Mouse (Mus musculus) urinary bladder, adult 2 months (tissue): ENCODE measurements around the gene Erich3. TPM values are rescaled to one million over a fixed set of nuclear protein-coding genes. Genes with fewer than 3 reads are reported as not detected.
"Not testable (repeated sequence)": the region's sequence is repeated elsewhere in the genome, so short reads cannot be mapped to it uniquely, and the experiment has no call there.

Experiments
- DNase-seq: peaks from one replicate; pipeline ENCODE4 v3.0.0; 2022; ENCODE audit warnings: low spot score
- polyA plus RNA-seq: library from polyadenylated mRNA; depleted of rRNA; stranded (reverse); fragments of >200 nt; gene quantifications from 2 replicates; pipeline ENCODE4 v1.2.3, GENCODE M21; 2012; rRNA removed

Gene Erich3
- polyA plus RNA-seq = 0.03 and 0.04 TPM in 2 replicates

DNA sequence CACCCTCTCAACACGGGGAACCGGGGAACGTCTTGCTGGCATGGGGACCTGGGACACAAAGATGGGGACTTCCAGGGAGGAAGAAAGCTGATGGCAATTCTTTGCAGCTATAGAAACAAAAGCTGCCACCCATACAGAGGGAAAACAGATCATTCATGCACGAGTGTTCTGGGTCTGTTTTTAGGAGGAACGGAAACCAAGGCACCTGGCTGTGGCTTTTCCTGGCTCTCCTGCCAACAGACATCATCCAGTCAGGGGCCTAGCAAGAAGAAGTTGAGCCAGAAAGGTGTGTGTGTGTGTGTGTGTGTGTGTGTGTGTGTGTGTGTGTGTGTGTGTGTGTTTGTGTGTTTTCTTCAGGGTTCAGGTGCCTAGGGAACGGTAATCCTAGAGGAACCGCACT is at the start of gene Erich3:
Gene Erich3 (plus strand): TSS at position 315 of the 400 bp plus-strand sequence.
- no peak for DNase-seq

- DNase-seq = no peak
Observed at GRCm38 (mm10) chr3:154614771-154615170, 48.9 kb upstream of the Erich3 start.

- DNase-seq = no peak
Observed at GRCm38 (mm10) chr3:154615304-154615703, 48.4 kb upstream of the Erich3 start.

DNA sequence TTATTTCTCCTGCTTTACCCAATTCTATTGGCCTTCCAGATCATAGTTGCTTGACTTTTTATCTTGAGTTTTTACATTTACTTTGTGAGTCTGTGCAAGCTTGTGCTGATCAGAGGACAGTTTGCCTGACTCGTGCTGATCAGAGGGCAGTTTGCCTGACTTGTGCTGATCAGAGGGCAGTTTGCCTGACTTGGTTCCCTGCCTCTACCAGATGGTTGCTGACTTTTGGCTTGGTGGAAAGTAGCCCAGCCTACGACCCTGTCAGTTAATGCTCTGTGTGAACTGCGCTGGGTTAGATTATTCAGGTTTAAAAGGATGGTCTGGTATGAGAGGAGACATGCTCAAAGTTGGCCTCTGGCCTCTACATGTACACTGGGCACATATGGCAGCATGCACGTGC is 47.6 kb upstream of the Erich3 start:
- DNase-seq = no peak

- no peak for DNase-seq
Observed at GRCm38 (mm10) chr3:154628284-154628683, 35.4 kb upstream of the Erich3 start.

GRCm38 (mm10) chr3:154631281-154631680 is 32.4 kb upstream of the Erich3 start:
- DNase-seq = not testable (repeated sequence)

- DNase-seq = no peak
Observed at GRCm38 (mm10) chr3:154633091-154633490, 30.6 kb upstream of the Erich3 start.

- no peak for DNase-seq
Observed at GRCm38 (mm10) chr3:154646638-154647442, 16.8 kb upstream of the Erich3 start.

GRCm38 (mm10) chr3:154647443-154647780 is 16.2 kb upstream of the Erich3 start:
- no peak for DNase-seq

DNA sequence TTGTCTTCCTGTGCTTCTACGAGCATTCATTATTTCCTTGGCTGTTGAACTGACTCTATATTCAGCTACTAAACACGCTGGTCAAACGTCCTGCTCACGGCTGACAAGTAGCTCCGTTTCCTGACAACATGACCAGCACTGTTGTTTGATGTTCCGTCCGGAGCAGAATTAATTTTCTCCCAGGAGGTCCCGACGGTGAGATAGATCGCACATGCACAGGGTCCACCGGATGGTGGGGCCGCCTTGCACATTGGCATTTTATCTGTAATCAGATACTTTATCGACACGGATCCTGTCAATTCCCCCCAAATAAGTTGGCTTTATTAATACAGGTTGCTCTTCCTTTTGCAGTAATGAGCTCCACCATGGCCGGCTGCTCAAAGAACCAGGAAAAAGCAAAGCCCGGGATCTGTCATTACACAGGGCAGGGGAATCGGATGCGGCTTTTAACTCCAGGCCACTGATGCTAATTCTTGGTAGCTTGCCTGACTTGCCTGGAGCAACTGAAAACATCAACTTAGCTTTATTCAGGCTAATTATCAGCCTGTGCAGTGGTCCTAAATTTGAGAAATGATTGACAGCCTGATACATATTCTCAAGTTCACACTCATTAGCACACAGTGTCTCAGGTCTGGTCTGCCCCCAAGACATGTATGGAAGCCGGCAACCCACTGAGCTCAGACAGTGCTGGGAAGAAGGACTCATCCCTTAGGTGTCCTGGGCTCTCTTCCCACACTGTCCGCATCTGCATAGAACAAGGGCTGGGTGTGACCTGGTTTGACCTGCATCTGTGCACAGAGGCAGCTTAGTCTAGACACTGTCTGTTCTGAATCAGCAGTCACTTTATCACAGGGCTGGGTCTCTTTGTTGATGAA is 14.0 kb upstream of the Erich3 start:
- DNase-seq = no peak

- DNase-seq = no peak
Observed at GRCm38 (mm10) chr3:154651192-154651821, 12.4 kb upstream of the Erich3 start.

DNA sequence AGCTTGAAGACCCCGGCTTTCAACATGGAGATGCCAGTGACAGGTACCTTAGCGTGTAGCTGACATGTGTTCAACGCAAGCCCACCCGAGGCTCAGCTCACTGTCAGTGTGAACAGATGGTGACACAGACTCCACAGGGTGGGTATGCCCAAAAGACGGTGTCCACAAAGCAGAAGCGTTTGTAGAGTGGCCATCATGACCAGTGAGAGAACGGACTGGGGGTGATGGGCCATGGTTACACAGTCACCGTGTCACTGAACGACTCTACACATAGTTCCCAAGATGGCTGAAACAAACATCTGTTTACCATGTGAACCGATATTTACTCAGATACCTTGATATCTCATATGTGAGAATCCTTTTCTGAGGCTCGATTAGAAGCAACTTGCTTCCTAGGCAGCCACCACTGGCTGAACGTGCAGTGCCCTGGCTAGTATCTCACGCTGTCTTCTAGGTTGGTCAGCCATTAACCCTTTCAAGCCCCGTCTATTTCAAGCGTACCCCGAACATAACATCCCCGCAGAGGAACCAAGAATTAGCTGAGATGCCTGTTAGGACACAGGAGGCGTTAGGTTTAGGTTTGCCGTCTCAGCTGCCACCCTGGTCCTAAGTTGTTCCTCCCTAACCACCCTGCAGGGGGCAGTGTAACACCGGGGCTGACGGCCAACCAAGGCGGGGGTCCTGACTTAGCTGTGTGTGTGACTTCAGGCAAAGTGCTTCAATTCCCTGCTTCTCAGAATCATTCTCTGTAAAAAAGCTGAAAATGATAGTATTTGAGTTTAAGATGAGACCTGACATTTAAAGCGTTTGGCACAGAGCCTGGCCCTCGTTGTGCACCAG is 10.9 kb upstream of the Erich3 start:
- DNase-seq = no peak

DNA sequence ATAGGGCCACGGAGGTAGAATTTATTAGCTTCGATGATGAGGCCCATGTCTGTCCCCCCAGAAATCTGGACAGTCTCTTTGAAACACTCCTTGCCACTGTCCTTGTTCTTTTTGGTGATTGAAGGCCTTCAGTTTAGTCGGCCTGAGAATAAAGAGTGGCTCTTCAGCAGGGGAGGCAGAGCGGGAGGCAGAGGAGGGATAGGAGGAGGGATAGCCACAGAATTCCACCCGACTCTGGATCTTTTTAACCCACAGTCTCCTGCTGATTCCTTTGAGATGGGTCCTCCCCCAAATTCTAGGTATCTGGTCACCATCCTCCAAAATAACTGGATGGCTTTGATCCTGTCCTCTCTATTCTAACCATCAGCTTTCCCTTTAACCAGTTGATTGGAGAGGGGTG is 10.2 kb upstream of the Erich3 start:
- DNase-seq = no peak

DNA sequence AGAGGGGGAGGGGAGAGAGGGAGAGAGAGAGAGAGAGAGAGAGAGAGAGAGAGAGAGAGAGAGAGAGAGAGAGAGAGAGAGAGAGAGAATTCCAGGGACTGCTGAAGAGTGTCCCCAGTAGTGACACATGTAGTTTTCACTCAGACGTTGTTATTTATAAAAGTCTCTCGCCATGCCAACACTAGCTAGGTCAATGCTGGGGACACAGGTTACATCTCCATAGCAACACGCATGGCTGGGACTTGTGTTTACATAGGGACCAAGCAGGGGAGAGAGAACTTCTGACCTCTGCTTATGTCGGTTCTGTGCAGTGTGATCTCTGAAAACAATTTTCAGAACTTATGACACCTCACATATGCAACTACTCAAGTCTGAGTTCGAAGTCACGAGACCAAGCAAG is 9.4 kb upstream of the Erich3 start:
- no peak for DNase-seq

GRCm38 (mm10) chr3:154654901-154655300 is 8.8 kb upstream of the Erich3 start:
- DNase-seq = no peak

DNA sequence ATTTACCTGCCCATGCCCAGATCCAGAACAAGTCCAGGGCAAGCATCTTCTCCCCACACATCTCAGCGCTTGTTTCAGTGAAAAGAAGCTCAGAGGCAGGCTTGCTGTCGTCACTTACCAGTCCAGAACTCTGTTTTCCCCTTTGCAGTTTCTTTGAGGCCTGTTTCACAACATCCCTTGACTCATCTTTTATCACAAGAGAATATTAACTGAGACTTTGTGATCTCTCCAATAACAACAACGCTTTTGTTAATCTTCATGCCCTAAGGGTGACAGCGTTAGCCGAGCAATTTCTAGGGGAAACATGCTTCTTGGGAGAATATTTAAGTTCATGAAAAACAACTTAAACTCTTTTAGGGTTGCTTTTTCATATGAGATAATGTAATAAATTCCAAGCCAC is 7.9 kb upstream of the Erich3 start:
- DNase-seq = no peak

DNA sequence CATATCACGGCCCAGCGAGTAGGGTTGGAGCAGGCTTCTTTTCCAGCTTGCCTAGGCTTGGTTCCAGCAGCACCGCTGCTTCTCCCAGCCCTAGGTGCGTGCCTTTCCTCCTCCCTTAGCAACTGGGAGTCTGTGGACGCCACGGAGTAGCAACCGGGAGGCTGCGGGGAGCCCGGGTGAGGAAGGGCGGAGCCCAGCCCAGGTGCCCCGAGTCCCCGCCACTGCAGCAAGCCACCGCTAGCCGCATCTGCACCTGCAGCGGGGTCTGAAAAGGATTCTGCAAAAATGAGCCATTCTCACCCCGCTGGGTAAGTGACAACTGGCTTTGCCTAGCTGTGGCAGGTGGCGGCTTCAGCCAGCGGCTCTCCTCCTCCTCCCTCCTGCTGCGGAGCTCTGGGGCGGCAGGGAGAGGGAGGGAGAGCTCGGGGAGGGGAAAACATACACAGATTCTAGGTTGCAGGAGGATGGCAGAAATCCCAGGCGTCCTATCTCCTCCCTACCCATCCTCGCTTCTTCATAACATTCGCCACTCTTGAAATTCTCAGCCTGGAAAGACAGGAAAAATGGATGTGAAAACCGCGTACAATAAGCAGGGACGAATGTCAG is 420 bp downstream of the Erich3 start:
- no peak for DNase-seq

DNA sequence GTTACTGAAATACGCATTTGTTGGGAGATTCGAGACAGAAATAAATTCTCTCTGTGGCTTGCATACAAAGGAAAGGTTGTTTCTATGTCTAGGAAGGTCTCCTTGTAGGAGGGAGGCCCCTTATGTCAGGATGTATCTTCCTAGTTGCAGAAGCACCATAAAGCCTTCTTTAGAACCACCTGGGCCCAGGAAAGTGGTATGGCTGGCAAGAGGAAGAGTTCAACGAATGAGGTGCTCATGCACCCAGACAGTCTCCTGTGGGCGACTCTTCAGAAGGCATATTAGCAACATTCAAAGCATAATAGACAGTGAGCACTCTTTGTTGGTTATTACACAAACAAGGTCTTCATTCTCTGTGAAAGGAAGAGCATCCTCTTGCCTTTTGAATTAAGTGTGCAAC is 977 bp downstream of the Erich3 start:
- DNase-seq = no peak

DNA sequence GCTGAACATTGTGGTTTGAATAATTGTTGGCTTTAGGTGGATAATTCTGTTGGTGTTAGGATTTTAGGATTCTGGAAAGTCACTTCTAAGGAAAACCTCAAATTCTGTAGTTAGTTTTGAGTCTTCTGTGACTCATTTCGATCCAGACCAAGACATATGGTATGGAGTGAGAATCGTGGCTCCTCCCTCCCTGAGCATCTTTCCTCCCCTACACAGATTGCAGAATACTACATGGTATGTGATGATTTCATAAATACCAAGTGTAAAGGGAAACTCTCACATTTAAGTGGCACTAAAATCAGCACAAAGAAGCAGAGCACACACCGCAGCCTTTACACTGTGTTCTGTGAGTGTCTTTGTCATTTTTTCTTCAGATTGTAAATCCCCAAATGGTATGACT is 4.8 kb downstream of the Erich3 start:
- no peak for DNase-seq

DNA sequence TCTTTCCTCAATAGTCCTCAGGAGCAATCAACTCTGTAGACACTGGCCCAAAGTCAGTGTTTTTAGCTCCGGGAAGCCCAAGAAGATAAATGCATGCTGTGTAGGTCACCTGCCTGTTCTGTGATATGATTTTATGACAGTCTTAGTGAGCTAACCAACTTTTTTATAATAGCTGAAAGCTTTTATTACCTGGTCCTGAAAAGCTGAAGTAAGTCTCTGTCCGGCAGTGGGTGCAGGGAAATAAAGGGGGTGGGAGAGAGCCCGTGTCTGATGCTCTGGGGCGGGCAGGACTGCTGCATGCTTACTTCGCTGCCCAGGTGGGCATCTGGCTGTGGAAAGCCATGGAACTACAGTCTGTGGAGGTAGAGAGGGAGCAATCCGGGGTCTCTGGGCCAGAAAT is 6.9 kb downstream of the Erich3 start:
- DNase-seq = no peak

GRCm38 (mm10) chr3:154671013-154671412 is 7.4 kb downstream of the Erich3 start:
- DNase-seq = no peak
